Mouse (Mus musculus) heart, embryonic 11.5 days (tissue): ENCODE measurements at regions not wholly inside any gene's neighbourhood (a gene's known extent, or its start where the extent isn't known, plus 50 kb on each side); places are given as distances from the start of the nearest gene placed in this dataset.

Experiments
- ATAC-seq: fragments of 200-750 bp; cut with Nextera tagmentation; replicated peaks from 2 replicates; pipeline ENCODE4 v1.8.0; 2017; ENCODE audit warnings: moderate library complexity; ENCODE audit not compliant: insufficient number of reproducible peaks, low FRiP score, low TSS enrichment
- H3K27ac ChIP-seq: fragments of 300-500 bp; sonication (generic); 2 replicates; pipeline ENCODE4 v1.5.1; 2014; ENCODE audit warnings: mild to moderate bottlenecking, low read depth, low read length
- H3K27me3 ChIP-seq: fragments of 300-500 bp; sonication (generic); 2 replicates; pipeline ENCODE4 v1.6.1; 2014; ENCODE audit warnings: mild to moderate bottlenecking, low read length, mixed read lengths; ENCODE audit not compliant: control insufficient read depth, insufficient read depth
- H3K36me3 ChIP-seq: fragments of 300-500 bp; sonication (generic); 2 replicates; pipeline ENCODE4 v1.6.1; 2014; ENCODE audit warnings: mild to moderate bottlenecking, low read length, moderate library complexity, mixed read lengths; ENCODE audit not compliant: control insufficient read depth, insufficient read depth
- H3K4me1 ChIP-seq: fragments of 300-500 bp; sonication (generic); 2 replicates; pipeline ENCODE4 v1.6.1; 2014; ENCODE audit warnings: low read length; ENCODE audit not compliant: control insufficient read depth, insufficient read depth
- H3K4me2 ChIP-seq: fragments of 300-500 bp; sonication (generic); 2 replicates; pipeline ENCODE4 v1.6.1; 2014; ENCODE audit warnings: mild to moderate bottlenecking, moderate library complexity
- H3K4me3 ChIP-seq: fragments of 300-500 bp; sonication (generic); 2 replicates; pipeline ENCODE4 v1.5.1; 2014; ENCODE audit warnings: low read depth, low read length
- H3K9ac ChIP-seq: fragments of 300-500 bp; sonication (generic); 2 replicates; pipeline ENCODE4 v1.6.1; 2014; ENCODE audit warnings: mild to moderate bottlenecking, low read depth, low read length, moderate library complexity
- H3K9me3 ChIP-seq: fragments of 300-500 bp; sonication (generic); replicated peaks from 2 replicates; pipeline ENCODE4 v1.6.1; 2016; ENCODE audit warnings: low read length; ENCODE audit not compliant: control insufficient read depth
- WGBS: fragments of 180-500 bp; shearing (Covaris S2); extraction: QIAGEN DNeasy Blood & Tissue Kit; methylation state at CpG from one replicate; pipeline ENCODE4 v1.1.7; 2014; ENCODE audit not compliant: insufficient replicate concordance; 5-methylcytosine and 5-hydroxymethylcytosine counted together

DNA sequence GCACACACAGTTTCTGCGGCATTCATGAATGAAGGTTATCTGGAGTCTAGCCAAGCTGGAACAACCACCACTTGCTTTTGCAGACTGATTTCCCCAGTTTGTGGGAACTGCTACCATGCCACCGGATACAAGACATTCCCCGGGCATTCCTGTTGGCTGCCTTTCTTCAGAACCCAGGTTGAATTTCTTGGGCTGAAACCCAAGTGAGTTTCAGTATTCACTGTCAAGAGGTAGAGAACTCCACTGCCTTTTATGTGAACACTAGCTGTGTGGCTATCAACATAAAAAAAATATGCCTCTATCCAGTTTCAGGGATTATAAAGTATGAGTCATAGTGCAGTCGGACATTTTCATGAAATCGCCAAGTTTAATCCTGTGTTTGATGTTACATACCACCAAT, 216.3 kb upstream of the A1bg start:
- Histone ChIP-seq H3K4me3 (no peak overlapping the region), H3K4me1 (0 out of 2 replicates have a peak, but pooled peaks cover 3% of the 10 kb centered on the region), H3K9ac (no peak overlapping the region), H3K36me3 (no peaks in the 10 kb centered on the region), H3K27me3 (no peaks in the 10 kb centered on the region), H3K27ac (no peak overlapping the region), H3K9me3 (no peaks in the 10 kb centered on the region), H3K4me2 (no peak overlapping the region)
- WGBS = 67% methylated on average over 5 of the region's 5 CpGs
- no peak for ATAC-seq

- no peak overlapping the region for H3K9ac ChIP-seq
- H3K36me3 ChIP-seq = no peaks in the 10 kb centered on the region
- ATAC-seq = no peak
- no peaks in the 10 kb centered on the region for H3K27me3 ChIP-seq
- WGBS = 73% methylated on average over 2 of the region's 2 CpGs
- H3K27ac ChIP-seq = no peak overlapping the region
- no peak overlapping the region for H3K4me2 ChIP-seq
- H3K4me3 ChIP-seq = no peak overlapping the region
- H3K4me1 ChIP-seq = 0 out of 2 replicates have a peak, but pooled peaks cover 3% of the 10 kb centered on the region
- H3K9me3 ChIP-seq = no peaks in the 10 kb centered on the region
Measured at GRCm38 (mm10) chr15:61136781-61137180, 214.0 kb upstream of the A1bg start.

- Histone ChIP-seq H3K4me3 (no peak overlapping the region), H3K9me3 (no peaks in the 10 kb centered on the region), H3K27ac (no peak overlapping the region), H3K4me1 (no peaks in the 10 kb centered on the region), H3K9ac (no peak overlapping the region), H3K4me2 (no peak overlapping the region), H3K27me3 (no peaks in the 10 kb centered on the region), H3K36me3 (no peaks in the 10 kb centered on the region)
- ATAC-seq = no peak
- 44% methylated on average over 1 of the region's 1 CpGs for WGBS
Measured at GRCm38 (mm10) chr15:61133316-61133715, 210.5 kb upstream of the A1bg start.

DNA sequence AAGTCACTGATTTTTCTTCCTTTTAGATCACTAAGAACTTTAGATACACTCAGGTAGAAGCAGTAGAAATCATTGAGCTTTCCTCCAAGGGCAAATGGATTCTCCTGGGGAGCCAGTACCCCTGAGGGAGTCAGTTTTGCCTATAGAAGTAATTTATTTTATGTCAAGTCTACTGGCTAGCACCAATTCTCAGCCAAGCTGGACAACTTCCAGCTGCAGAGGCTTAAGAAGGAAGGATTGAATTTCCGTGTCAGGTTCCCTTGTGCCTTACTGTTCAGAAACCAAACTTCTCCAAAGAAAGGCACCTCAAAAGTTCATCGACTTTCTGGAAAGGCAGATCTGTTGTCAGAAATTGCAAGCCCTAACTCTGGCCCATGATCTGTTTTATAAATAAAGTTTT, 205.2 kb upstream of the A1bg start:
- H3K4me3 ChIP-seq = no peak overlapping the region
- 68% methylated on average over 2 of the region's 2 CpGs for WGBS
- H3K9ac ChIP-seq = no peak overlapping the region
- H3K27me3 ChIP-seq = no peaks in the 10 kb centered on the region
- no peaks in the 10 kb centered on the region for H3K36me3 ChIP-seq
- H3K4me2 ChIP-seq = no peak overlapping the region
- no peaks in the 10 kb centered on the region for H3K9me3 ChIP-seq
- ATAC-seq = no peak
- no peaks in the 10 kb centered on the region for H3K4me1 ChIP-seq
- H3K27ac ChIP-seq = no peak overlapping the region

DNA sequence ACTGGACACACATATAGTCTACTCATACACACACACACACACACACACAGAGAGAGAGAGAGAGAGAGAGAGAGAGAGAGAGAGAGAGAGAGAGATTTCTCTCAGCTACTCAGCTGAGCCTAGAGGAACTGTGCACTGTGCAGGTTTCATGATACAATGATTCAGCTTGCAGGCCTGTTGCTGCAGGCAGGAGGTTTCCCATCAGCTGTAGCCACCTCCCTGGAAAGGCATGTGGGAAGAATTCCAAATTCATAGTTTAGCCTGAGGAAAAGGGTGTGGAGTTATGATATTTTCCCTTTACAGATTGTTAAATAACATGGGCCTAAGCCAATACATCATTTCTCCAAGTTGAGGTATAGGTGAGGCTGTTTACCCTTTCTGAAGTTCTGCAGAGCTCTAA, 204.3 kb upstream of the A1bg start:
- ATAC-seq = no peak
- Histone ChIP-seq H3K36me3 (no peaks in the 10 kb centered on the region), H3K4me1 (no peaks in the 10 kb centered on the region), H3K9ac (no peak overlapping the region), H3K4me2 (no peak overlapping the region), H3K9me3 (no peaks in the 10 kb centered on the region), H3K27ac (no peak overlapping the region), H3K27me3 (no peaks in the 10 kb centered on the region), H3K4me3 (no peak overlapping the region)

- no peak for ATAC-seq
- no peak overlapping the region for H3K27ac ChIP-seq
- H3K4me2 ChIP-seq = no peak overlapping the region
- no peak overlapping the region for H3K4me3 ChIP-seq
- H3K9me3 ChIP-seq = no peaks in the 10 kb centered on the region
- H3K9ac ChIP-seq = no peak overlapping the region
- H3K27me3 ChIP-seq = no peaks in the 10 kb centered on the region
- no peaks in the 10 kb centered on the region for H3K36me3 ChIP-seq
- H3K4me1 ChIP-seq = no peaks in the 10 kb centered on the region
- WGBS = 29% methylated on average over 1 of the region's 1 CpGs
Measured at GRCm38 (mm10) chr15:61116912-61117311, 194.1 kb upstream of the A1bg start.

DNA sequence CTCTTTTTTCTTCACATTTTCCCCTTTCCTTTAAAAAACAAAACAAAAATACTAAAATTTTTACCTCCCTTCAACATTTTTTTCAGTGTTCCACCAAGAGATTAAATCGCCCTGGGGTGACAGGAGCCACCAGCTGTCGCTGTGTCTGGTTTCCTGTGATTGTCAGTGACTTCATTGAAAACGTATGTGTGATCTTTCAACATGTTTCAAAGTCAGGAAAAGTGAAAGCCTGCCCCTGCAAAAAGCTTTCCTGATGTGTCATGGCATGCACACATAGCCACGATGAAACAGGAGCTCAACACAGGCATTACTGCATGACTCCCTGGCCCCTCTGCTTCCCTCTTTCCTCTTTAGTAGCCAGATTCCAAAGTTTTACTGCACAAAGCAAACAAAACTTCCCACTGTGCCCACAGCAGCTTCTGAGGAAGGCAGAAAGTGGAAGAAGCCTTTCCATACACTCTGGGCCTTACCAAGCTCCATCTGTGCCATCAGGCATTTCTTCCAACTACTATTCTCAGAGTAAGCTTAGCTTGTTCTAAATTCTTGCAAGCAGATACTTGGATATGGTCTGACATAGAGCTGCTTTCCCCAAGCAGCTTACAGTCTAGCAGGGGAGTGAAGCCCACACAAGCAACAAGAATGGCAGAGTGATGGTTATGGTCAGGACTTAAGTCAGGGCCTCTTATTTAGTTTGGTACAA, 186.8 kb upstream of the A1bg start:
- Histone ChIP-seq H3K36me3 (no peaks in the 10 kb centered on the region), H3K4me2 (no peak overlapping the region), H3K27me3 (no peaks in the 10 kb centered on the region), H3K9me3 (no peaks in the 10 kb centered on the region), H3K4me3 (no peak overlapping the region), H3K9ac (no peak overlapping the region), H3K4me1 (0 out of 2 replicates have a peak, but pooled peaks cover 3% of the 10 kb centered on the region), H3K27ac (no peak overlapping the region)
- 35% methylated on average over 4 of the region's 4 CpGs for WGBS
- ATAC-seq = no peak

DNA sequence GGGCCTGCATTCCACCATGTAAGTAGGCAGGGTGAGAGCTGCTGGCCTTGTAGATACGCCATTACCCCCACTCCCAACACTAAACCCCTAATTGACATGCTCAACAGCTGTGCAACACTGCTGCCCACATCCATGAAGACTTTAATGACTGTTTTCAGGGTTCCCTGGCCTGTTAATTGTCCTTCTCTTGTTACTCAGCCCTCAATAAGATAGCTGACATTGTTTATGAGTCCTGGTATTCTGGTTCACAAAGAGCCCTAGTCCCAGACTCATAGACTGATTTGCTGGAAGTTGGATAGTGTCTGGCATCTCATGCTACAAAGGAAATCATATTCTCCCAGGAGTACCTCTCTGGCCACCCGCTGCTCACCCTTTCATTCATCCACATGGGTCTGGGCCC, 186.1 kb upstream of the A1bg start:
- H3K9ac ChIP-seq = no peak overlapping the region
- no peaks in the 10 kb centered on the region for H3K36me3 ChIP-seq
- no peak overlapping the region for H3K4me3 ChIP-seq
- no peak overlapping the region for H3K4me2 ChIP-seq
- H3K9me3 ChIP-seq = no peaks in the 10 kb centered on the region
- H3K4me1 ChIP-seq = 0 out of 2 replicates have a peak, but pooled peaks cover 3% of the 10 kb centered on the region
- H3K27me3 ChIP-seq = no peaks in the 10 kb centered on the region
- no peak overlapping the region for H3K27ac ChIP-seq
- 49% methylated on average over 2 of the region's 2 CpGs for whole genome bisulfite sequencing
- ATAC-seq = no peak
